Mouse (Mus musculus) forebrain, postnatal 0 days (tissue): ENCODE data around the gene Mtfr1l. TPM values are rescaled to one million over a fixed set of nuclear protein-coding genes. Genes with fewer than 3 reads are reported as not detected.

ENCODE experiments used
- ATAC-seq: fragments of 200-750 bp; cut with Nextera tagmentation; 2 replicates; pipeline ENCODE4 v1.8.0; 2017; ENCODE audit warnings: mild to moderate bottlenecking, moderate library complexity
- DNase-seq: peaks from one replicate; pipeline ENCODE4 v3.0.0-alpha.2; 2015
- H3K27ac ChIP-seq: fragments of 300-500 bp; sonication (generic); 2 replicates; pipeline ENCODE4 v1.5.1; 2014; ENCODE audit warnings: low read depth, mild to moderate bottlenecking, antibody characterized with exemption, low read length, moderate library complexity, mixed read lengths
- H3K27me3 ChIP-seq: fragments of 300-500 bp; sonication (generic); 2 replicates; pipeline ENCODE4 v1.6.1; 2014; ENCODE audit warnings: mild to moderate bottlenecking, low read length, mixed read lengths; ENCODE audit not compliant: insufficient read depth
- H3K36me3 ChIP-seq: fragments of 300-500 bp; sonication (generic); 2 replicates; pipeline ENCODE4 v1.6.1; 2014; ENCODE audit warnings: mild to moderate bottlenecking, moderate library complexity; ENCODE audit not compliant: insufficient read depth
- H3K4me1 ChIP-seq: fragments of 300-500 bp; sonication (generic); 2 replicates; pipeline ENCODE4 v1.6.1; 2014; ENCODE audit warnings: antibody characterized with exemption; ENCODE audit not compliant: insufficient read depth
- H3K4me2 ChIP-seq: fragments of 300-500 bp; sonication (generic); 2 replicates; pipeline ENCODE4 v1.6.1; 2014; ENCODE audit warnings: low read depth, mild to moderate bottlenecking, moderate library complexity
- H3K4me3 ChIP-seq: fragments of 300-500 bp; sonication (generic); 2 replicates; pipeline ENCODE4 v1.5.1; 2014; ENCODE audit warnings: low read depth, low read length, mixed read lengths
- H3K9ac ChIP-seq: fragments of 300-500 bp; sonication (generic); 2 replicates; pipeline ENCODE4 v1.6.1; 2014; ENCODE audit warnings: mild to moderate bottlenecking
- H3K9me3 ChIP-seq: fragments of 300-500 bp; sonication (generic); 2 replicates; pipeline ENCODE4 v1.6.1; 2016; ENCODE audit warnings: low read length
- CTCF ChIP-seq: sonication (generic); IDR thresholded peaks from 2 replicates; pipeline ENCODE4 v1.5.1; 2016; ENCODE audit warnings: antibody characterized with exemption, control low read depth, low read depth
- WGBS: fragments of 180-500 bp; shearing (Covaris S2); extraction: QIAGEN DNeasy Blood & Tissue Kit; methylation state at CpG from one replicate; pipeline ENCODE4 v1.1.7; 2014; 5-methylcytosine and 5-hydroxymethylcytosine counted together
- polyA plus RNA-seq: library from polyadenylated mRNA; unstranded; fragments of >200 nt; fragmentation: Nextera tagmentation; extraction: Ambion mirVana; gene quantifications from 2 replicates; pipeline ENCODE4 v1.2.1, GENCODE M21; 2015
- total RNA-seq: library from RNA; depleted of rRNA; stranded (reverse); fragments of >200 nt; gene quantifications from 2 replicates; pipeline ENCODE4 v1.2.3, GENCODE M21; 2014

Mtfr1l gene
- total and polyA plus RNA-seq, 2 experiments from 2014 or later: 119 to 194 TPM

DNA sequence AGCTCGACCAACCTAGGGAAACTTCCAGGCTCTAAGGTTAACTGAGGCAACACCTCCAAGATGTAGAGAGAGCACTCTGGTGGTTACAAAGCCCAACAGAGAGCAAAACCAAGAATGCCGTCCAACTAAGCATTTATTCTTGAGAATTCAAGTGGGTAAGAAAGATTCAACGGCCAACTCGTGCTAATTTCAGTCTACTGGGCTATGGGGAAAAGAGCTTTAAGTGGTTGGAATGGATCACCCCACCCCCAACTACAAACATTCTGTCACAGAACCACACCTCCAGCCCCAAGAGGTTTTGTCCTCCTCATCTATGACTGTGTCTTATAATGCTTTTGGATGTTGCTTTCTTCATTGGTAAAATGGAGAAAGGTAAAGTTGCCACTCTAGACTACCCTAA, 2.3 kb downstream of the Mtfr1l start:
- WGBS: 89% methylated on average over 4 of the region's 4 CpGs

DNA sequence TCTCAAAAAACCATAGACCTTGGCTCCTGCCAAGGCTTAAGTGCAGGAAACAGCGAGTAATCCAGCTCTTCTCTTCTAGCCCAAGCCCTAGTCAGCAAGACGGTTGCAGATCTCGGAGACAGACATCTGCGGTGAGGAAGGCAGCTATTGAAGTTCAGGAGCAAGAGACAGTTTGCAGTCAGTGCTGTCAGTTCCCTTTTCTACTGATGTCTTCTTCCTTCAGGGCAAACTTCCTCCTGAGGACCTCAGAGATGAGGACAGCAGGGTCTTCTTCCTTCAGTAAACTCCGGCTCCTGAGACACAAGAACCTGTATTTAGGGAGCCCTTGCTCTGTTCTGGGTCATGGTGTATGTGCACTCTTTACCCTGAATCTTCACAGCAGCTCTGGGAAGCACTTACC, 9.0 kb downstream of the Mtfr1l start:
- no peak for TF ChIP-seq CTCF
- Histone ChIP-seq H3K4me1 (no peaks in the 10 kb centered on the region), H3K27ac (no peak overlapping the region), H3K36me3 (peaks cover 70% of the 10 kb centered on the region), H3K9me3 (no peaks in the 10 kb centered on the region), H3K4me2 (no peak overlapping the region), H3K4me3 (no peak overlapping the region), H3K27me3 (no peaks in the 10 kb centered on the region), H3K9ac (no peak overlapping the region)
- DNase-seq: no peak
- no peak for ATAC-seq
- 53% methylated on average over 5 of the region's 5 CpGs for WGBS

More for the DNA sequence above, 2.3 kb downstream of the Mtfr1l start:
- peaks cover 10% of the 10 kb centered on the region for H3K4me1 ChIP-seq
- no peak overlapping the region for H3K4me3 ChIP-seq
- H3K27ac ChIP-seq: no peak overlapping the region
- DNase-seq (no peak), ATAC-seq (no peak)
- peaks cover 42% of the 10 kb centered on the region for H3K36me3 ChIP-seq
- H3K4me2 ChIP-seq: no peak overlapping the region
- no peaks in the 10 kb centered on the region for H3K9me3 ChIP-seq
- no peak overlapping the region for H3K9ac ChIP-seq
- H3K27me3 ChIP-seq: no peaks in the 10 kb centered on the region
- no peak for TF ChIP-seq CTCF

DNA sequence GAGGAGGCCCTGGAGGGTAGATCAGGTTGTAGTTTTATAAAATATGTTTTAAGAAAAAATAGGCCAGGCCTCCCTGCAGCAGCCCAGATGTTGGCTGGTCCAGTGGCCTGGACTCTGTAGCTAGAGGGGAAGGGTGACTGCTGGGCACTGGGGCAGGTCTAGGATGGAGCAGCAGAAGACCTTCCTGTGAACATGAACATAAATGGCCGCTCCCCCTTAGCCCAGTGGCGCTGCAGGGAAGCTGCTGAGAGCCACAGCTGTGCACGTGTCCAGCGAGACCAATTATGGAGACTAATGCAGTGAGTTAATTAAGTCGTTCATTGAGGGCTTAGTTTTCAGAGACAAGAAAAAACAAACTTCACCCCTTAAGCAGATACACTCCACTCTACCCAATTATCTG, 9.4 kb downstream of the Mtfr1l start:
- ATAC-seq: no peak
- no peak for TF ChIP-seq CTCF
- no peak for DNase-seq
- Histone ChIP-seq H3K4me3 (no peak overlapping the region), H3K36me3 (peaks cover 66% of the 10 kb centered on the region), H3K4me2 (no peak overlapping the region), H3K27ac (no peak overlapping the region), H3K4me1 (no peaks in the 10 kb centered on the region), H3K9me3 (no peaks in the 10 kb centered on the region), H3K9ac (no peak overlapping the region), H3K27me3 (no peaks in the 10 kb centered on the region)
- whole genome bisulfite sequencing: 27% methylated on average over 5 of the region's 5 CpGs

- Histone ChIP-seq H3K9ac (no peak overlapping the region), H3K9me3 (no peaks in the 10 kb centered on the region), H3K27ac (no peak overlapping the region), H3K4me1 (no peaks in the 10 kb centered on the region), H3K27me3 (no peaks in the 10 kb centered on the region), H3K36me3 (peaks cover 42% of the 10 kb centered on the region), H3K4me3 (no peak overlapping the region), H3K4me2 (no peak overlapping the region)
- DNase-seq: no peak
- WGBS: 90% methylated on average over 4 of the region's 4 CpGs
- no peak for TF ChIP-seq CTCF
- no peak for ATAC-seq
Observed at GRCm38 (mm10) chr4:134523447-134523846, 11.7 kb downstream of the Mtfr1l start.

DNA sequence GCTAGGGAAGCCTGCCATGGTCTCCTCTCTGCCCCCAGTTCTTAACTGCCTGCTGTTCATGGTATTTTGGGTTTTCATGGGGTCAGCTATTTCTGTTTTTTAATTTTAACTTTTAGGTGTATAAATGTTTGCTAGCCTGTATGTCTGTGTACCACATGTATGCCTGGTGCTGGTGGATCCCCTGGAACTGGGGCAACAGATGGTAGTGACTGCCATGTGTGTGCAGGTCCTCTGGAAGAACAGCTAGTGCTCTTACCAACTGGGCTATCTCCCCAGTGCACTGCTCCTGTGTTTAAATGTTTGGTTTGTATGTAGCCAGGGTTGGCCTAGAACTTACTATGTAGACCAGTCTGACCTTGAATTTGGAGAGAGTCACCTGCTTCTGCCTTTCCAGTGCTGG, 15.9 kb downstream of the Mtfr1l start:
- no peak for ATAC-seq

DNA sequence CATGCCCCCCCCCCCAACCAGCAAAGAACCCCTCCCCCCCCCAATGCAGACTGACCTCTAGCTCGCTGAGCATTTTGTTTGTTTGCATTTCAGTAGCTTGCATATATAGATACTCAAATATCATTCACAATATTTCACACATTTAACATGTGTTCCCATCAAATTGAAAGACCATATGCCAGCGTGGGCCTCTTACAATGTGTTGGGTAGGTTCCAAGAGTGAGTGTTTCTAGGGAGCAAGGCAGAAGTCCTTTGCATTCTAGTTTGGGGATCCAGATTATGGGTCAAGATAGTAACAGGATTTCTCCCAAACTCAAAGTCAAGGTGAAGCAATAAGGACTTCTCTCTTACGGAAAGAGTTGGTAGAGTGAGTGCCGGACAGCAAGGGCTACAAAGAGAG, 16.6 kb downstream of the Mtfr1l start:
- H3K27me3 ChIP-seq: no peaks in the 10 kb centered on the region
- H3K27ac ChIP-seq: no peak overlapping the region
- no peaks in the 10 kb centered on the region for H3K4me1 ChIP-seq
- no peak overlapping the region for H3K4me3 ChIP-seq
- no peak for DNase-seq
- no peak overlapping the region for H3K4me2 ChIP-seq
- TF ChIP-seq CTCF: no peak
- no peaks in the 10 kb centered on the region for H3K36me3 ChIP-seq
- H3K9me3 ChIP-seq: no peaks in the 10 kb centered on the region
- no peak for ATAC-seq
- WGBS: 86% methylated on average over 4 of the region's 4 CpGs
- H3K9ac ChIP-seq: no peak overlapping the region

More for the DNA sequence above, 15.9 kb downstream of the Mtfr1l start:
- Histone ChIP-seq H3K4me2 (no peak overlapping the region), H3K4me1 (no peaks in the 10 kb centered on the region), H3K9me3 (no peaks in the 10 kb centered on the region), H3K27ac (no peak overlapping the region), H3K4me3 (no peak overlapping the region), H3K36me3 (0 out of 2 replicates have a peak, but pooled peaks cover 5% of the 10 kb centered on the region), H3K27me3 (no peaks in the 10 kb centered on the region), H3K9ac (no peak overlapping the region)
- no peak for TF ChIP-seq CTCF
- no peak for DNase-seq

- 86% methylated on average over 10 of the region's 10 CpGs for WGBS
- no peak for DNase-seq
- Histone ChIP-seq H3K27me3 (no peaks in the 10 kb centered on the region), H3K36me3 (no peaks in the 10 kb centered on the region), H3K9ac (no peak overlapping the region), H3K4me1 (no peaks in the 10 kb centered on the region), H3K4me2 (no peak overlapping the region), H3K4me3 (no peak overlapping the region), H3K9me3 (no peaks in the 10 kb centered on the region), H3K27ac (no peak overlapping the region)
- no peak for TF ChIP-seq CTCF
- ATAC-seq: no peak
Observed at GRCm38 (mm10) chr4:134517719-134518118, 17.5 kb downstream of the Mtfr1l start.

GRCm38 (mm10) chr4:134516981-134517380, 18.2 kb downstream of the Mtfr1l start:
- Histone ChIP-seq H3K4me2 (no peak overlapping the region), H3K9ac (no peak overlapping the region), H3K4me3 (no peak overlapping the region), H3K4me1 (no peaks in the 10 kb centered on the region), H3K36me3 (no peaks in the 10 kb centered on the region), H3K27me3 (no peaks in the 10 kb centered on the region), H3K27ac (peak overlapping the region; percentile 58; the same call in 1 of the 2 replicates), H3K9me3 (no peaks in the 10 kb centered on the region)
- no peak for DNase-seq
- ATAC-seq: no peak
- WGBS: 74% methylated on average over 8 of the region's 8 CpGs
- TF ChIP-seq CTCF: no peak
